Mouse (Mus musculus) spleen, adult 2 months (tissue): ENCODE measurements around the gene Anxa4.

Experiments used
- CTCF ChIP-seq: fragments of 200-500 bp; IDR thresholded peaks from 2 replicates; pipeline ENCODE4 v1.5.1; 2011; ENCODE audit warnings: mild to moderate bottlenecking, inconsistent platforms; ENCODE audit not compliant: insufficient read depth, insufficient read length, insufficient replicate concordance; ENCODE audit errors: extremely low read depth
- POLR2A ChIP-seq: fragments of 200-500 bp; IDR thresholded peaks from 2 replicates; pipeline ENCODE4 v1.6.1; 2011; ENCODE audit warnings: low read depth, low read length, inconsistent platforms

- no peak for TF ChIP-seq CTCF
- peak; percentile 38; the same call in 1 of the 2 replicates for TF ChIP-seq POLR2A
These were observed at the start of gene Anxa4 for GRCm38 (mm10) chr6:86793021-86793815.
